Mouse (Mus musculus): Measurements from ENCODE around the gene Tmc2. TPM values are rescaled to one million over a fixed set of nuclear protein-coding genes. Genes with fewer than 3 reads are reported as not detected.
A peak's percentile ranks its signal among the peaks of the same experiment; 100 is the strongest.

Gene Tmc2
- polyA plus RNA-seq, 1 experiment, result not detected

DNA sequence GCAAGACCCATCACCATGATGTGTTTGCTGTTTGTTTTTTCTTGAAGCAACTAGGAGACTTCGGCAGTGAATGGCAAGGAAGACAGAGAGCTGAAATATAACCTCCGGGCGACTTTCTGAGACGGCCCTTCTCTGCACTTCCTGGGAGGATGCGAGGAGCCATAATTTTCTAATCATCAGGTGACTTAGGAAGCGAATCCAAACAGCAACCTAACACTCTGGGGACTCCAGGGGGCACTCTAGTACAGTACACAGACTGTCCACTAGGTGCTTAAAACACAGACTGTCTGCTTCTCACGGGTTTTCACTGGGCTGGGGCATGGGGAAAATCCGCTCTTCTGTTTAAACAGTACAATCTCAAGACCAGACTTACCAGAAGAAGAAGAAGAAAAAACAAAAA lies 96.4 kb downstream of the Tmc2 start:
- H3K27me3 ChIP-seq (ENCODE audit: control insufficient read depth, insufficient read depth, low read length), result peaks cover 2% of the 10 kb centered on the region; the same call in 1 of the 2 replicates
- 10% methylated on average over 8 of the region's 8 CpGs for WGBS
- DNase-seq, result peak; percentile 71 to 75
- no peaks in the 10 kb centered on the region for H3K4me1 ChIP-seq (ENCODE audit: control insufficient read depth, insufficient read depth, low read length)
- TF ChIP-seq CTCF (IDR thresholded peaks at IDR 0.05; ENCODE audit: borderline replicate concordance, insufficient read depth, low read depth, low read length), result peak; percentile 86
- TF ChIP-seq POLR2A (IDR thresholded peaks at IDR 0.05; ENCODE audit: borderline replicate concordance, insufficient read depth, low read length), result no peak
- no peak overlapping the region for H3K27ac ChIP-seq (ENCODE audit: insufficient read depth, low read length)
- no peak overlapping the region for H3K4me3 ChIP-seq (replicated peaks; ENCODE audit: insufficient read depth, low read depth, low read length)

DNA sequence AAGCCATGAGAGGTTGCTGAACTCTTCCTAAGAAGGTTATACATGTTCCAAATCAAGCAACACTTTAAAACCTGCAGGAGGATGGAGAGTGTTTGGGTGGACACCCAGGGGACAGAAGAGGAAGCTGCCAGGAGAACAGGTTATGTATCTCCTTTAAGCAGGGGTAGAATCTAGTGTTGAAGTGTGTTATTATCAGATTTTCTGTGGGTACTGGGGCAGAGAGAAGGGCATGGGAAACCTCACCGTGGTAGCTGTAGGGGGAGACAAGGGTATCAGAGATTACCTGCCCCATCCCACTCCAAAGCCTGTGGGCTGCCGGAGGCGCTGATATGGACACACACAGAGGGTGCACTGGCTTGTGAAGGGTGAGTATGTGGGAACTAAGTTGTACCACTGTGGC lies 98.0 kb downstream of the Tmc2 start:
- WGBS, result 45% methylated on average over 3 of the region's 3 CpGs
- Histone ChIP-seq H3K4me3 (replicated peaks; ENCODE audit: insufficient read depth, low read depth, low read length) (no peak overlapping the region), H3K27me3 (ENCODE audit: control insufficient read depth, insufficient read depth, low read length) (peaks cover 2% of the 10 kb centered on the region; the same call in 1 of the 2 replicates), H3K27ac (ENCODE audit: insufficient read depth, low read length) (no peak overlapping the region), H3K4me1 (ENCODE audit: control insufficient read depth, insufficient read depth, low read length) (no peaks in the 10 kb centered on the region)
- no peak for DNase-seq
- TF ChIP-seq CTCF (IDR thresholded peaks at IDR 0.05; ENCODE audit: borderline replicate concordance, insufficient read depth, low read depth, low read length) (no peak), POLR2A (IDR thresholded peaks at IDR 0.05; ENCODE audit: borderline replicate concordance, insufficient read depth, low read length) (no peak)

DNA sequence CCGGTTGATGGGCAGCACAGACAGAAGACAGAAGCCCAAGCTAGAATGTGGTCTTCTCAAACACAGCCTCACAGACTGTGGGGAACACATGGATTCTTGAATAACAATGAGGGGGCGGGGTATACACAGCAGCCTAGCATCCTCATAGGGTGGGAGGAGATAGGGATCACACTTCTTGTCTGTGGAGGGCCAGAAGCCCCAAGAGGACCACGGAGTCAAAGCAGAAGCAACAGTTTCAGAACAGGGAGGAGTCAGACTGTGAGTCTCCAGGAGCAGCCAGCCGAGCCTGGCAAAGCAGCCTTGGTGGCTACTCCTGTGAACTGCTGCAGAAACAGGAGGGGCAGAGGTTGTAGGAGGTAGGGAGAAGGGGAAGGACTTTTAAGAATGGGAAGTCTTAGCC lies 98.5 kb downstream of the Tmc2 start:
- TF ChIP-seq POLR2A (IDR thresholded peaks at IDR 0.05; ENCODE audit: borderline replicate concordance, insufficient read depth, low read length) (no peak), CTCF (IDR thresholded peaks at IDR 0.05; ENCODE audit: borderline replicate concordance, insufficient read depth, low read depth, low read length) (no peak)
- H3K27me3 ChIP-seq (ENCODE audit: control insufficient read depth, insufficient read depth, low read length), result peaks cover 2% of the 10 kb centered on the region; the same call in 1 of the 2 replicates
- WGBS, result 14% methylated on average over 4 of the region's 4 CpGs

GRCm38 (mm10) chr2:130294218-130294935 lies 99.4 kb downstream of the Tmc2 start:
- Histone ChIP-seq H3K4me3 (replicated peaks; ENCODE audit: insufficient read depth, low read depth, low read length) (peak overlapping the region; percentile 42), H3K27ac (ENCODE audit: insufficient read depth, low read length) (no peak overlapping the region), H3K4me1 (ENCODE audit: control insufficient read depth, insufficient read depth, low read length) (no peaks in the 10 kb centered on the region), H3K27me3 (ENCODE audit: control insufficient read depth, insufficient read depth, low read length) (peaks cover 2% of the 10 kb centered on the region; the same call in 1 of the 2 replicates)
- no peak for DNase-seq
- 18% methylated on average over 20 of the region's 20 CpGs for WGBS
- no peak for TF ChIP-seq CTCF (IDR thresholded peaks at IDR 0.05; ENCODE audit: borderline replicate concordance, insufficient read depth, low read depth, low read length)
- TF ChIP-seq POLR2A (IDR thresholded peaks at IDR 0.05; ENCODE audit: borderline replicate concordance, insufficient read depth, low read length), result no peak

More for the DNA sequence above, 98.5 kb downstream of the Tmc2 start:
- DNase-seq, result no peak
- Histone ChIP-seq H3K4me1 (ENCODE audit: control insufficient read depth, insufficient read depth, low read length) (no peaks in the 10 kb centered on the region), H3K27ac (ENCODE audit: insufficient read depth, low read length) (no peak overlapping the region), H3K4me3 (replicated peaks; ENCODE audit: insufficient read depth, low read depth, low read length) (no peak overlapping the region)

DNA sequence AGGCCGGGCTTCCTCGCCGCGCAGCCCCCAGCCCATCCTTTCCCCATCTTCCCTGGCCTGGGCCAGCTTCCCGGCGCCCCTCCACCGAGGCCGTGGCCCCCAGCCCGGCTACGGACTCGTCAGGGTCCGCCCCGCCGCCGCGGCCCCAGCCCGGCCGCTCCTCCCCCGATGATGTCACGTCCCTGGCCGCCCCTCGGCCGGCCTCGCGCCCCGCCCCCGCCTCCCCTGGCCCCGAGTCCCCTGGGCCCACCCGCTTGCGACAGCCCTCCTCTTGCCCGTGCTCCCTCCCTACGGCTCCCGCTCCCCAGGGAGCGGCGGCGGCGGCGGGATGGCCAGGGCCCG lies 99.9 kb downstream of the Tmc2 start, which contains the start of gene Ebf4:
Gene Ebf4 (plus strand): TSS at position 234 of the 342 bp plus-strand sequence.
- peaks cover 2% of the 10 kb centered on the region; the same call in 1 of the 2 replicates for H3K27me3 ChIP-seq (ENCODE audit: control insufficient read depth, insufficient read depth, low read length)
- DNase-seq, result peak; percentile 34 to 52
- WGBS, result under 1% methylated on average over 37 of the region's 39 CpGs
- TF ChIP-seq POLR2A (IDR thresholded peaks at IDR 0.05; ENCODE audit: borderline replicate concordance, insufficient read depth, low read length), result no peak
- no peak for TF ChIP-seq CTCF (IDR thresholded peaks at IDR 0.05; ENCODE audit: borderline replicate concordance, insufficient read depth, low read depth, low read length)
- H3K4me1 ChIP-seq (ENCODE audit: control insufficient read depth, insufficient read depth, low read length), result no peaks in the 10 kb centered on the region
- peak within 1 kb of the TSS; percentile 46 for H3K4me3 ChIP-seq (replicated peaks; ENCODE audit: insufficient read depth, low read depth, low read length)
- no peak within 1 kb of the TSS for H3K27ac ChIP-seq (ENCODE audit: insufficient read depth, low read length)

- H3K27me3 ChIP-seq (ENCODE audit: control insufficient read depth, insufficient read depth, low read length), result peaks cover 2% of the 10 kb centered on the region; the same call in 1 of the 2 replicates
- WGBS, result under 1% methylated on average over 84 of the region's 99 CpGs
- TF ChIP-seq CTCF (IDR thresholded peaks at IDR 0.05; ENCODE audit: borderline replicate concordance, insufficient read depth, low read depth, low read length), result no peak
- no peak for TF ChIP-seq POLR2A (IDR thresholded peaks at IDR 0.05; ENCODE audit: borderline replicate concordance, insufficient read depth, low read length)
- DNase-seq, result peak; percentile 43 to 51
- H3K4me3 ChIP-seq (replicated peaks; ENCODE audit: insufficient read depth, low read depth, low read length), result peak overlapping the region; percentile 46
- H3K27ac ChIP-seq (ENCODE audit: insufficient read depth, low read length), result no peak overlapping the region
- no peaks in the 10 kb centered on the region for H3K4me1 ChIP-seq (ENCODE audit: control insufficient read depth, insufficient read depth, low read length)
Measured at GRCm38 (mm10) chr2:130295331-130296133, 100.5 kb downstream of the Tmc2 start.

DNA sequence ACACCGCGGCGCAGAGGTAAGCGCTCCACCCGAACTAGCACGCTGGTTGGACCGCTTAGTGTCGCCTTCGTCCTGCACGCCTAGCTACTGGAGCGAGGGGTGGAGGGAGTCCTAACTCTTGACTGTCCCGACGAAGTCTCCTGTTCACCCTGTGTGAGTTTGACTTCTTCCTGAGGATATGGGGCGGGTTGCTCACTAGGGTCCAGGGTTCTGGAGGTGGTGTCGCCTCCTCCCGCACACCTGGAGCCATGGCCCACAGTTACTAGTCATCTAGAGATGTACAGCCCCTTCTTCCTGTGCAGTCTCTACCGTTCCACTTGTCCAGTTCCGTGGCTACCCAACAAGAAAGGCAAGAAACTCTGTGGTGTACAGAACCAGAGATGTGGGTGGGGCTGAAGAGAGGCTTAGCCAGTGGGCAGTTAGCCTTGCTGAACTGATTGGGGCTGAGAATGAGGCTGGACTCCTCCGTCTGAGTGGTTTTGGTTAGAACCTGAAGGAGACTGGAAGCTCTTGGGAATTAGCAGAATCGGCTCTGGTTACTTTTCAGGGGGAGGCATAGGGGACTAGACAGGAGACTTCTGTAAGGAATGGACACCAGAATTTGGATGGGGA lies 101.2 kb downstream of the Tmc2 start:
- Histone ChIP-seq H3K27ac (ENCODE audit: insufficient read depth, low read length) (no peak overlapping the region), H3K4me1 (ENCODE audit: control insufficient read depth, insufficient read depth, low read length) (no peaks in the 10 kb centered on the region), H3K27me3 (ENCODE audit: control insufficient read depth, insufficient read depth, low read length) (peaks cover 2% of the 10 kb centered on the region; the same call in 1 of the 2 replicates), H3K4me3 (replicated peaks; ENCODE audit: insufficient read depth, low read depth, low read length) (peak overlapping the region; percentile 46)
- DNase-seq, result no peak
- WGBS, result 9% methylated on average over 20 of the region's 20 CpGs
- TF ChIP-seq CTCF (IDR thresholded peaks at IDR 0.05; ENCODE audit: borderline replicate concordance, insufficient read depth, low read depth, low read length), result no peak
- TF ChIP-seq POLR2A (IDR thresholded peaks at IDR 0.05; ENCODE audit: borderline replicate concordance, insufficient read depth, low read length), result no peak

All from cerebellum, adult 2 months (tissue).